Mouse (Mus musculus) lung, adult 2 months (tissue): Measurements from ENCODE around the gene Pmepa1.

Source experiments
- CTCF ChIP-seq: fragments of 200-500 bp; IDR thresholded peaks from 2 replicates; pipeline ENCODE4 v1.5.1; 2011; ENCODE audit warnings: mild to moderate bottlenecking, low read length, control low read depth; ENCODE audit not compliant: insufficient read depth
- POLR2A ChIP-seq: fragments of 200-500 bp; IDR thresholded peaks from 2 replicates; pipeline ENCODE4 v1.6.1; 2011; ENCODE audit warnings: low read depth, mild to moderate bottlenecking, control low read depth, low read length, borderline replicate concordance; ENCODE audit errors: extremely low read depth

GRCm38 (mm10) chr2:173270196-173270595 lies 6.1 kb downstream of the Pmepa1 start:
- TF ChIP-seq CTCF, result no peak
- no peak for TF ChIP-seq POLR2A
